Mouse (Mus musculus) CD4-positive, CD25-positive, alpha-beta regulatory T cell, adult 4 months (primary cell): ENCODE results near the gene Aig1. TPM values are rescaled to one million over a fixed set of nuclear protein-coding genes. Genes with fewer than 3 reads are reported as not detected.

ENCODE experiments used
- ATAC-seq: one replicate; pipeline ENCODE4 v1.8.0; 2017
- polyA plus RNA-seq, 2 experiments: library from polyadenylated mRNA; unstranded; fragments of 100-300 nt; shearing (Covaris generic); gene quantifications; one replicate each; pipeline ENCODE4 v1.2.1; 2017

The Aig1 gene
- polyA plus RNA-seq, 2 experiments from 2014 or later: 24.0 to 28.3 TPM

GRCm38 (mm10) chr10:13597491-13597890, 271.3 kb downstream of the Aig1 start:
- no peak for ATAC-seq

Other genes starting within 250 kb of the Aig1 start
- 10 to 100 TPM; 20.2 to 20.7 TPM for gene Hivep2, start 97.1 kb upstream of the Aig1 start, polyA plus RNA-seq